Mouse (Mus musculus) stomach, postnatal 0 days (tissue): ENCODE measurements around the gene Plk3.

Experiments used
- CTCF ChIP-seq: IDR thresholded peaks from 2 replicates; pipeline ENCODE4 v1.5.1; 2016; ENCODE audit warnings: antibody characterized with exemption, low read depth, mild to moderate bottlenecking, moderate library complexity
- EP300 ChIP-seq: optimal IDR thresholded peaks from 2 replicates; pipeline ENCODE3; 2016; ENCODE audit warnings: antibody characterized with exemption

- TF ChIP-seq CTCF = peak; percentile 94
- no peak for TF ChIP-seq EP300
These were observed 13.0 kb downstream of the Plk3 start for GRCm38 (mm10) chr4:117120445-117121414.
